Mouse (Mus musculus): Measurements from ENCODE around the gene Aldh5a1. TPM values are rescaled to one million over a fixed set of nuclear protein-coding genes. Genes with fewer than 3 reads are reported as not detected.

Gene Aldh5a1
- total RNA-seq, 2 experiments from 2014 or later: 2.3 to 2.4 TPM

DNA sequence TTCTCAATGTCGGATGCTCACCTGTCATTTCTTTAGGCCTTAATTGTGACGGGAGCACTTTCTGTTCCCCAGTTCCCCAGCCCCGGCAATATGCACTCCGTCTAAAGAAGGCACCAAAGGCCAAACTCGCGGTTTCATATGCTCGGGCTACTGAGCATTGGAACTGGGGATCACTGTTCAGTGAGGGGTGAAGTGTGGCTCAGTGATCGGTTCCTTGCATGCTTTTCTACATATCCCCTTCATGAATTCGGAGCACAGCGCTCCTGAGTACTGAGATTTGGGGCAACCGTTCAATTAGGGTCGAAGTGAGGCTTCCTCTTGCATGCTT, 342 bp upstream of the Aldh5a1 start:
- peak; percentile 12 for ATAC-seq (replicated peaks; ENCODE audit: poor library complexity)

DNA sequence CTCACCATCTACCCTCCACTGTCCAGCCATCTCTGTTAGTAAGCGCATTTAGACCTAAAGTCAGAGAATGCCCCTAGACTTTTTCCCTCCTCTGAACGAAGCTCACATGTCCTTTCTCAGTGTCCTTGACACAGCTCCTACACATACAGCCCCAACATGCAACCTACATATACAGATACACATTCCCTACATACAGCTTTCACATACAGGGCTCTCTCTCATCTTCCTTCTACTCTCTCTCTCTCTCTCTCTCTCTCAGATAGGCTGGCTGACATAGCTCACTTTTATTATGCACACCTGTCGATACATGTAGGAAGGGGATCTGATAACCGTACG, 721 bp downstream of the Aldh5a1 start:
- ATAC-seq (replicated peaks; ENCODE audit: poor library complexity): no peak

DNA sequence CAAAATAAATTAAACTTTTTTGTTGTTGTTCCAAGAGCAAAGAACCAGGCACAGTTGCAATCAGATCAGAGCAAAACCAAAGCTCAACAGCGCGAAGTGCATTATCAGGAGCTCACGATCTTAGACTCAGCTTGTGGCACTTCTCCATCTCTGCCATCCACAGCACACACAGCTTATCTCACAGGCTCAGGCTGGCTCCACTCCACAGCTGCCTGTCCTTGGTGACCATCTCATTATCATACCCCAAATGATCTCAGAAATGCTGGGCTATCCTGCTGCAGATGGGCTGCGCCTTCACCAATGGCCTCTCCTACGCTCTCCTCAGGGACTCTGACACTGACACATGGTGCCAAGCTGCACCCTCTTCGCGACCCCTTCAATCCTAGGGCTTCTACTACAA, 4.3 kb downstream of the Aldh5a1 start:
- ATAC-seq (replicated peaks; ENCODE audit: poor library complexity): peak; percentile 71

DNA sequence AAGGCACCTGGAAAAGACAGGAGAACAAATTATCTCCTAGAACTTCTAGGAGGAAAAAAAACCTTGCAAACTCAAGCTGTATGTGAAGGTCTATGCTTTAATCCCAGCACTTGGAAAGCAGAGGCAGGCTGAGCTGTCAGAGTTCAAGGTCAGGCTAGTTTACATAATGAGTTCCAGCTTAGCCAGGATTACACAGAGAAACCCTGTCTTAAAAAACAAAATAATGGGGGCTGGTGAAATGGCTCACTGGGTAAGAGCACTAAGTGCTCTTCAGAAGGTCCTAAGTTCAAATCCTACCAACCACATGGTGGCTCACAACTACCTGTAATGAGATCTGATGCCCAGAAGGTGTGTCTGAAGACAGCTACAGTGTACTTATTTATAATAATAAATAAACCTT, 6.9 kb downstream of the Aldh5a1 start:
- no peak for ATAC-seq (replicated peaks; ENCODE audit: poor library complexity)

DNA sequence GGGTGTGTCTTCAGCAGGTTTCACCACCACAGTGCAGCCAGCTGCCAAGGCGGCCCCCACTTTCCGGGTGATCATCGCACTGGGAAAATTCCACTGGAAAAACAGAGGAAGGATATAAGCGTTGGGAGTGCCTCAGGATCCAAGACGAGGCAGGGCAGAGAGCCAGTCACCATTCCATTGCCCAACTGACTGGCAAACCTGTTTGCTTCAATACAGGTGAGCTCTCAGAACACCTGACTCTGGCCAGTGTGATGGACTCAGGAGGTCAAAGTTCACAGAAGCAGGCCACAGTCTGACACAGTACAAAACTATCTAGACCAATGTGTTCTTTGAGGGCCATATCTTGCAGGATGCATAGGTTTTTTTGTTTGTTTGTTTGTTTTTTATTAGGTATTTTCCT, 13.5 kb downstream of the Aldh5a1 start:
- no peak for ATAC-seq (replicated peaks; ENCODE audit: poor library complexity)

DNA sequence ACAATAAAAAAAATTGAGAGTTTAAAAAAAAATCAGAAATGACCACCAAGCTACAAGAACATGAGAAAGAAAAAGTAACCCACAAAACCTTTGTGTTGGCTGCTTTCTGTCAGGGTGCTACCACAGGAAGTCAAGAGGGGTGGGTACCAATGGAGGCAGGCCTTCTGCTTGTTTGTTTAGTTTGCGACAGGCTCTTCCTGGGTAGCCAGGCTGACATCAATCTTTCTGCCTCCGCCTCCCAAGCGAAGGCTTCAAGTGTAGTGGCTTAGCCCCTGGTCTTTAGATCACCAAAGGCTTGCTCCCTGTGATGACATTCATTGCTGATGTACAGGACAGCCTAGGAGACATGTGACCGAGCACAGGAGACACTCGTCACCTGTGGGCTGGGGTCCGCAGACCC, 16.2 kb downstream of the Aldh5a1 start:
- no peak for ATAC-seq (replicated peaks; ENCODE audit: poor library complexity)

DNA sequence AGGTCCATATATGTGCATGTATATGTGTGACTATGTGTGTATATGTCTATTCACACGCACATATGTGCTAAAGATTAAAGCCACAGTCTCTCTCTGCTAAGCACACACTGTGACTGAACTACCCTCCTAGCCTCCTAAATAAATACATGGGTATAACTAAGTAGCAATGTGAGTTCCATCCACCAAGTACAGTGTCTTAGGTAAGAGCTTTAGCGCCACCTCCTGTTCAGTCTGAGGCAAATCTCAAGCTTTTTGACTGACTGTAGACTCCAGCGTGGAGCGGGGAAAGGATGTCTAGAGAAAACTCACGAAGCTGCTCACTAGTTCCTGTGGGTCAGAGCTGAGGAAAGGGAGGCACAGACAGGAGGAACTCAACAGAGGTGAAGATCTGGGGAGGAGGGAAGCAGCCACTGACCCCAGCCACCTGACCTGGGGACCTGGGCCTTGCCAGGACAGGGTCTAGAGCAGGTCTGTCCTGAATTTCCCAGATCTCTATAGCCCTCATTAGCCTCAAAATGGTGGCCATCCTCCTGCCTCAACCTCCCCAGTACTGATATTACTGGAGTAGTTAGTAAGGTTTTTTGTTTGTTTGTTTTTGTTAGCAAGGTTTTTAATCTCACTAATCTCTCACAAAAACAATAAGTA, 17.0 kb downstream of the Aldh5a1 start:
- ATAC-seq (replicated peaks; ENCODE audit: poor library complexity): peak; percentile 96

DNA sequence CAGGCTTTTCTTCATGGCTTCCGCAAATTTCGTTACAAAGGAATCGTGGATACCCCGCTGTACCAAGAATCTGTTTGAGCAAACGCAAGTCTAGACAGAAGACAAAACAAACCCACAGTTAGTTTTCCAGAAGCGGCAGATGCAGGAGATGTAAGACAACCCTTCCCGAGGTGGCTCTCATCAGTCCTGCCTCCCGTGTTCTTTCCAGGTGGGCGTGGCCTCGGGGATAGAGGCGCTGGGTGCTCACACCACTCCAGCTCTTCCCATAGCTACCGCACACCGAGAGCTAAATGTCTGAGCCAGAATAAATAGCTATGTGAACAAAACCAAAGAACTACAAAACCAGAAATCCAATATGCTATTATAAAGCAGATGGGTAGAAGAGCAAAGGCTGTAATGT, 21.6 kb downstream of the Aldh5a1 start:
- no peak for ATAC-seq (replicated peaks; ENCODE audit: poor library complexity)

DNA sequence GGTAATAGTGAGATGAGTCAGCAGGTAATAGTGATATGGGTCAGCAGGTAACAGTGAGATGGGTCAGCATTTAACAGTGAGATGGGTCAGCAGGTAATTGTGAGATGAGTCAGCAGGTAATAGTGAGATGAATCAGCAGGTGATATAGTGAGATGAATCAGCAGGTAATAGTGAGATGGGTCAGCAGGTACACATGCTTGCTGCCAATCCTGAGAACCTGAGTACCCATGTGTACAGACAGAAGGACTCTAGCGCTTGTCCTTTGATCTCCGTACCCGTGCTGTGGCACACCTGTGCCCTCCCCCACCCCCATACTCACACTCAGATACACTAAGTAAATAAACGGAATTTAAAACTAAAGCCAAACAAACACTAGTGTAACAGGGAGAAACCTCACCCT, 22.5 kb downstream of the Aldh5a1 start:
- no peak for ATAC-seq (replicated peaks; ENCODE audit: poor library complexity)

DNA sequence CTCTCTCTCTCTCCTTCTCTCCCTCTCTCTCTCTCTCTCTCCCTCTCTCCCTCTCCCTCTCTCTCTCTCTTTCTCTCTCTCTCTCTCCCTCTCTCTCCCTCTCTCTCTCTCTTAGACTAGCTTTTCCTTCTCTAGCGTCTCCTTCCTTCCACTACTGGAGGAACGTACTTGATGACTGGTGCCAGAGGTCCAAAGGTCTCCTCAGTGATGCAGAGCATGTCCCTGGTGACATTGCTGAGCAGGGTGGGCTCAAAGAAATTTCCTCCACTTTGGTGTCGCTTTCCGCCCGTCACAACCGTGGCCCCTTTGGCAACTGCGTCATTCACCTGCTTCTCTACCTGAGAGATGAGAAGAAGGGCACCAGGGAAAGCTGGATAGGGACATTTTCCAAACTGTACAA, 23.9 kb downstream of the Aldh5a1 start:
- ATAC-seq (replicated peaks; ENCODE audit: poor library complexity): no peak

DNA sequence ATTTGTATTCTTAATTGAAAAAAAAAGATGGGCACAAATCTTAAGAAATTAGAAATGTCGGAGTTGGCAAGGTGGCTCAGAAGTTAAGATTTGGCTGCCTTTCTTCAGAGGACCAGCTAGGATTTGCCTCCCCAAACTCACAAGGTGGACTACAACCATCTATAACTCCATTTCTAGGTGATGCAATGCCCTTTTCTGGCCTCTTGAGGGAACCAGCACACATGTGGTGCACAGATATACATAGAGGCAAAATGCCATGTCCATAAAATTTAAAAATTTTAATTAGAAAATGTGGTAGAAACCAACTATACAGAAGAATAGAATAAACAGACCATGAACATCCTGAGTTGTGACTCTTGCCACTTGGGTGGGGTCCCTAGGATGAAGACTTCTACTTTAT, 28.3 kb downstream of the Aldh5a1 start:
- peak; percentile 54; the same call in 1 of the 2 replicates for ATAC-seq (replicated peaks; ENCODE audit: poor library complexity)

DNA sequence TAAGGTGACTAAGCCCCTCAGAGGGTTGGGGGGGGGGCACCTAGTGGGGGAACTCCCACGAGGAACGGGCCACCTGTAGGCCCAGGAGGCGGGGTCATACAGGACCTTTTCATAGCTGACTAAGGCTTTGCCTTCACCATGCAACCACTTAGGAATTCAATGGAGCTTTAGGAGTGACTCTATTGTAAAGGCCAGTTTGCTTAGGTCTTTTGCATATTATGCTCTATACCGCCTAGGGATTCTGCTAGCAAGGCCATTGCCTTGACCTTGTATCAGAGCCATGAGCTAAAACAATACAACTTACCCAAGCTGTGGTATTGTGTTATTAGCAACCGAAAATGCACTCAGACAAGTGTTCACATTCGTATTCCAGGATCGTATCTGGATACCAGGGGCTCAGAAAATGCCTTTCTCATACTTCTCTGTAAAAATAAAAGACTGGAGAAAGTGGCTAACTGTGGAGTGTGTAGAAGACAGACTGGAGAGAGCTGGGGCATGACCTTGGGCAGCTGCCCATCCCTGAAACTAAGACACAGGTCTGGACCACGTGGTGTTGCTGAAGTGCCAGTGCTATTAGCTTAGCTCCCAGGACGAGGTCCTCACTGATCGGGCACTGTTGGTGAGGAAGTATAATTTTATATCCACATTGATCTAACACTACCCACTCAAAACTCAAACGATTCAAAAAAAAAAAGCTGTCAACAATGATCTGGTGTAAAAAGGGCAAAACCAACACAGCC, 30.5 kb downstream of the Aldh5a1 start:
- ATAC-seq (replicated peaks; ENCODE audit: poor library complexity): no peak

DNA sequence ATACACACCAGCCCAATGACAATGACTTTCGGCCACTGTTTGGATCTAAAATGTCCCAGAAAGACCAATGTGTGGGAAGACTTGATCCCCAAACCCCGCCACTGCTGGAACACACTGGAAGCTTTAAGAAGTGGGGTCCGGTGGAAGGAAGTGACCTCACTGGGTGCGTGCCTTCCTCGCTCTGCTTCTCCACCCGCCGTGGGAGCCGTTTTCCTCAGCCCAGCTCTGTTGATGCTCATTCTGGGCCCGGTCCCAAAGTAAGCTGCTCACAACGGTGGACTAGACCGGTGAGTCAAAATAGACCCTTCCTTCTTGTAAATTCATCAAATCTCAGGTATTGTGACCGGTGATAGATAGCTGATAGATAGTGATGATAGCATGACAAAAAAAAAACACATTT, 32.0 kb downstream of the Aldh5a1 start:
- no peak for ATAC-seq (replicated peaks; ENCODE audit: poor library complexity)

DNA sequence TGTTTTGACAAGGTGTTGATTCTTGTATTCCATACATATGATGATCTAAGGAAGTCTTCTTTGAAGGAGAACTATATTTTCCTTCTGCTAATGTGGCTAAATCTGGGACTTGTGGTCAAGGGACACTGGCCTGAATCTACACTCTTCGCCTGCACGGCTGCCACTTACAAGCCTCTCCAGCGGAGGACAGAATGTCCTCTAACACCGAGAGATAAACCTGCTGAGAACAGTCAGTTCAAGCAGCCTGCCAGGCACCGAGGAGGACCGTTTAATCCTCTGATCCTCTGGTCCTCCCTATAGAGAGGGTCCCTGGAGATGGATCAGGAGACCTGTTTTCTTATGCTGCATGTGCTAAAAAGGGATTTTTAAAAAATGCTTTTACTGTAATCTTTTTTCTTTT, 34.0 kb downstream of the Aldh5a1 start:
- ATAC-seq (replicated peaks; ENCODE audit: poor library complexity): no peak

DNA sequence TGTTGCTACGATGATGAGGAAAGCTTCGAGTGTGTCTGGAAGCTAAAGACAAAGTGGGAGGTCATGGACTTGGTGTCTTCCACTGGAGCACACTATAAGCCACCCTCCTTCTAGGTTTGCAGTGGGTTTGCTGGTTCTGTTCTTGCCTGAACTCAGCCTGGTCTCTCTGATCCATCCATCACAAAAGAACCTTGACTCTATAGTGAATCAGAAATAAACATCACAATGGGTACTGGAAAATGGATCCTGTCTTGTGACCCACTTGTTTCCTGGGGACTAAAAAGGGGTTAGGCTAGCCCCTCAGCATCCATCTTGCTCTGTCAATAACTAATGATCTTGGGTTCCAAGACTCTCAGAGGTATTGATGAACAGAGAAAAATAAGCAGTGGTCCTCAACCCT, 35.5 kb downstream of the Aldh5a1 start:
- no peak for ATAC-seq (replicated peaks; ENCODE audit: poor library complexity)

DNA sequence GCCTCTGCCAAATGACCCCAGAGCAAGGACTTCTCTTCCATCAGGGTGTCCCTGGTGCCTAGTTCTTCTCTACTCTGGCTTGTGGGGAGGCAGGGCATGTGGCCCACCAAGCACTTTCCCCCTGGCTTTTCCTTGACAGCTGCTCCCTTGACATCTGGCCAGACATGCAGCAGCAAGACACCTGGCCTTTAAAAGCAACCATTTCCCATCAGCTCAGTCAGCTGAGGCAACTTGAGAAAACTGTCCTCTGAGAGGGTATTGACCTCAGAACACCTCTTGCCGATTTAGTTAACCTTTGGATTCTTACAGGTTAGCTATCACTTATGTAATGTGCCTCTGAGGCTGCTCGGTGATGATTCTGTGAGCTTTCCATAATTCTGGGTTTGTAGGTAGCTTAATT, 43.6 kb downstream of the Aldh5a1 start:
- ATAC-seq (replicated peaks; ENCODE audit: poor library complexity): no peak

DNA sequence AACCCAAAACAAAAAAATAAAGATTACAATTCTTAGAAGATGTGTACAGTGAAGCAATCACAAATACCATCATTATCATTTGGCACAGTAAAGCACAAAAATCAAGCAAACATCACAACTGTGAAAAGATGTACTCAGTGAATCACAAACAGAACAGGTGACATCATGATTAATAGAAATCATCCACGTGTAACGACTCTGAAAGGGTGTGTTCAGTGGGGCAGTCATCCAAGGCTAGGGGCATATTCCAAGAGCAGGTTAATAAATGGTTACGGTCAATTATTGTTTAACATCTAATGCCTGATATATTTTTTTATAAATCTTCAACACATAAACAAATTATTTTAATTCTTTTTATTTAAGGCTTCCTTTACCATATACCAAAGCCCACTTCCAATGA, 44.9 kb downstream of the Aldh5a1 start:
- no peak for ATAC-seq (replicated peaks; ENCODE audit: poor library complexity)

DNA sequence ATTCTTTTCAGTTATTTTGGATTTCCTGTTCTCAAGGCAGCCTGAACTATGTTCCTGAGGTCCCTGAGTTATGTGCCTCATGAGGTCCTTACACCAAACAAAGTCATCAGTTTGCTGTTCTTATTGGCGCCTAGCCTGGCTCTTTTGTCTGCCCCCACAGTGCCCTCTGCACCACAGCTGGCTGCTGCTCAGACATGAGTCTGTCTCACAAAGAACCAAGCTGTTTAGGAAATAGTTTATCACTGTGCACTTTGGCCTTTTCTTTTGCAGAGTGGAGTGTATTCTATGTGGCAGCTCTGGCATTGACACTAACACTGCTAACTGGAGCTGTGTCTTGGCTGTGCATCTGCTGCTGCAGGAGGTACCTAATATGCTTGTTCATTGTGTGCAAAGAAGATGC, 47.9 kb downstream of the Aldh5a1 start:
- ATAC-seq (replicated peaks; ENCODE audit: poor library complexity): no peak

DNA sequence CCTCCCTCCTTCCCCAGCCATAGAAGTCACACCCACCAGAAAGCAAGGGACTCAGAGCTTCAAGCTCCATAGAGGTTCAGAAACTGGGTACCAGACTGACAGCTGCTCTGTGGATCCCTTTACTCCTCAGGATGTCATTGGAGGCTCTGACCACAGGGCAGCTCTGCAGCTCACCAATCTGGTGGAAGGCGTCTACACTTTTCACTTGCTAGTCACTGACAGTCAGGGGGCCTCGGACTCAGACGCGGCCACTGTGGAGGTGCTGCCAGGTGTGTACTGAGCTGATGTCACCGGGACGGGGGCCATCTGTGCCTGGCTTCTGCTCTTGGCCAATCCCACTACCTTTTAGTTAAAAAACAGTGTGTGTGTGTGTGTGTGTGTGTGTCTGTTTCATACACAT, 55.0 kb downstream of the Aldh5a1 start:
- ATAC-seq (replicated peaks; ENCODE audit: poor library complexity): no peak

DNA sequence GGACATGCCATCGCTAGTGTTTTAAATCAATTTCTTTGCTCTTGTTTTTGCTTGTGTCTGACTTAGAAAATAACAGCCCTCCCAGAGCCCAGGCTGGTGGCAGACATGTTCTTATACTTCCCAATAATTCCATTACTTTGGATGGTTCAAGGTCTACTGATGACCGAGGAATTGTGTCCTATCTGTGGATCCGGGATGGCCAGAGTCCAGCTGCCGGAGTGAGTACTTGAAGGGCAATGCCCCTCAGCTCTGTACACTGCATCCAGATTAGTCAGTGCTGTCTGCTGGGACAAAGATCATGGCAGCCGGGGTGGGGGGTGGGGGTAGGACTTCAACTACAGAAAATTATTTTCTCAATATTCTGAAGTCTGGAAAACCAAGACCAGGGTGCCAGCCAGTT, 56.8 kb downstream of the Aldh5a1 start:
- ATAC-seq (replicated peaks; ENCODE audit: poor library complexity): no peak

DNA sequence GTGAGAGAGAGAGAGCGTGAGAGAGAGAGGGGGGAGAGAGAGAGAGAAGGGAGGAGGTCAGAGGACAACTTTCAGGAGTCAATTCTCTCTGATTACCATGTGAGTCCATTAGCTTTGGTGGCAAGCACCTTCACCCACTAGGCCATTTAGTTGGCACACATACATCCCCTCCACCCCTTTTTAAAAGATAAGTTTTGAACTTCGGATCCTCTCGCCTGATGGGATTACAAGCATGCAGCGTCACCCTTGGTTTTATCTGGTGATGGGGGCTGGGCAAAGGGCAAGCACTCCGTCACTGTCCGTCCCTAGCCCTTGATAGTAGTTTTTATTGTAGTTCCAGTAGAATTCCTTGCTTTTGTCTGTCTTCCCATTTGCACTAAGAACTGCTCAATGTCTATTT, 57.3 kb downstream of the Aldh5a1 start:
- no peak for ATAC-seq (replicated peaks; ENCODE audit: poor library complexity)

DNA sequence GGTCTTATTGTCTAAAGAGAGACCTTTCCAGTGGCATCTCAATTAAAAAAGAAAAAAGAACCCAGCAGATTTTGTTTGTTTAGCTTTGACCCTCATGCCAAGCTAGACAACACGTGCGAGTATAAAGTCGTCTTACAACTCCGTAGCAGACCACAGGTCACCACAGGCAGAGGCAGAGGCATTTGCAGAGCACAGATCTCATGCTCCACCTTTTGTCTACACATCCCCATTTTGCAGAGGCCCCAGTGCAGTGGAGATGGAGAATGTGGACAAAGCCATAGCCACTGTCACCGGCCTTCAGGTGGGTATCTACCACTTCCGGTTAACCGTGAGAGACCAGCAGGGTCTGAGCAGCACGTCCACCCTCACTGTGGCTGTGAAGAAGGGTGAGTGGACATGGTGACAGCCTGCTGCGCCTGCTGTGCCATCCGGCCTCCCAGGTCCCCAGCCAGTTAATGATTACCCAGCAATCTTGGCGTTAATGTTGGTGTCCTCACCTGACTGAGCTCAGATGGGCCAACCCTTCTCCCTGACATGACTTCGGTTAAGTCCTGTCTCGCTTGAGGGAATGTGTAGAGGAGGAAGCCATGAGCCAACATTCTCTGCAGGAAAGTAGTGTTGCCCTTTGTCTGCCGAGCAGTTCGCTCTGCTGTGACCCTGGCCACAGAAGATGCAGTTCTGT, 58.0 kb downstream of the Aldh5a1 start:
- ATAC-seq (replicated peaks; ENCODE audit: poor library complexity): no peak

DNA sequence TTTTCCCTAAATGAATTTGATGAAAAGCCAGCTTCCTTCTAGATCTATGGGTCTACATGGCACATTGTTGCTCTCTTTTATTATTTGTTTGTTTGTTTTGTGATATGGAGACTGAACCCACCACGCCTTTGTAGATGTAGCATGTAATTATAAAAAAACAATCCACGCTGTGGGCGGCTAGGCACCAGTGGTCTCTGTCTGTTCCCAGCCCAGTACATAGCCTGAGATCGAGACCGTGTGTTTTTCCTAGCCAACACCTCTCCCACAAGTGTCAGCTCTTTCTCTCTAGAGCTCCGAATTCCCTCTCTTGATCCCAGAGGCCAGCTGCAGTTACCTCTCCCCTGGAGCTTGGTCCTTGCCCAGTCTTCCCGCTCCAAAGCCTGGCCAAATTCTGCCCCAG, 69.2 kb downstream of the Aldh5a1 start:
- no peak for ATAC-seq (replicated peaks; ENCODE audit: poor library complexity)
